Mouse (Mus musculus) G1E (cell line): Measurements from ENCODE around the gene Fgd5. TPM values are rescaled to one million over a fixed set of nuclear protein-coding genes. Genes with fewer than 3 reads are reported as not detected.

Experiments
- ATAC-seq: 2 replicates; pipeline ENCODE4 v1.8.0; 2016; ENCODE audit warnings: mild to moderate bottlenecking; ENCODE audit not compliant: insufficient number of reproducible peaks, poor library complexity, low FRiP score, severe bottlenecking; ENCODE audit errors: extremely low read depth
- DNase-seq: peaks from one replicate; pipeline ENCODE4 v3.0.0; 2012; ENCODE audit warnings: low spot score
- H3K27me3 ChIP-seq: 2 replicates; pipeline ENCODE4 v1.6.1; 2012; ENCODE audit warnings: mild to moderate bottlenecking, low read length, inconsistent platforms; ENCODE audit not compliant: insufficient read depth
- H3K36me3 ChIP-seq: replicated peaks from 2 replicates; pipeline ENCODE3; 2012; ENCODE audit warnings: mild to moderate bottlenecking, inconsistent platforms
- H3K4me1 ChIP-seq: 2 replicates; pipeline ENCODE4 v1.6.1; 2012; ENCODE audit warnings: low read depth, low read length, inconsistent platforms, mixed read lengths; ENCODE audit not compliant: insufficient read depth
- H3K4me3 ChIP-seq: 2 replicates; pipeline ENCODE4 v1.5.1; 2012; ENCODE audit warnings: low read depth, mild to moderate bottlenecking, inconsistent platforms, low read length, moderate library complexity, mixed read lengths
- H3K9me3 ChIP-seq: replicated peaks from 2 replicates; pipeline ENCODE4 v1.6.1; 2012; ENCODE audit warnings: inconsistent platforms
- CTCF ChIP-seq: IDR thresholded peaks from 2 replicates; pipeline ENCODE4 v1.5.1; 2012; ENCODE audit warnings: low read depth, low read length, inconsistent platforms, mixed read lengths
- GATA1 ChIP-seq: IDR thresholded peaks from 2 replicates; pipeline ENCODE4 v1.6.1; 2012; ENCODE audit warnings: borderline replicate concordance, low read length, inconsistent platforms, mixed read lengths
- GATA2 ChIP-seq: IDR thresholded peaks from 2 replicates; pipeline ENCODE4 v1.6.1; 2012; ENCODE audit warnings: low read depth, low read length, inconsistent platforms, borderline replicate concordance
- POLR2AphosphoS5 ChIP-seq: IDR thresholded peaks from 2 replicates; pipeline ENCODE4 v1.6.1; 2012; ENCODE audit warnings: low read depth, low read length, inconsistent platforms; ENCODE audit not compliant: insufficient replicate concordance
- TAL1 ChIP-seq: conservative IDR thresholded peaks from 2 replicates; pipeline ENCODE4 v1.6.1; 2012; ENCODE audit warnings: low read depth, low read length, inconsistent platforms, mixed read lengths
- polyA plus RNA-seq: library from polyadenylated mRNA; stranded (reverse); fragments of >175 nt; gene quantifications from 2 replicates; pipeline ENCODE4 v1.2.3, GENCODE M21; 2012
- total RNA-seq, 2 experiments: library from RNA; stranded (forward) in 1 of 2; stranded (reverse) in 1 of 2; fragments of 200-1000 nt in 1 of 2; fragments of >200 nt in 1 of 2; fragmentation: Nextera tagmentation in 1 of 2; gene quantifications; 2 replicates each; pipeline ENCODE4 v1.2.3; 2014 to 2017

Fgd5 gene
- total and polyA plus RNA-seq, 3 experiments: 0.01 to 0.68 (median 0.05) TPM

- peaks cover 4% of the 10 kb centered on the region; the same call in 1 of the 2 replicates for H3K27me3 ChIP-seq
- TF ChIP-seq TAL1 (no peak), GATA2 (no peak), POLR2AphosphoS5 (no peak), CTCF (no peak), GATA1 (no peak)
- no peaks in the 10 kb centered on the region for H3K9me3 ChIP-seq
- DNase-seq: no peak
- ATAC-seq: no peak
- peaks cover 25% of the 10 kb centered on the region for H3K4me1 ChIP-seq
- no peak overlapping the region for H3K4me3 ChIP-seq
- peaks cover 6% of the 10 kb centered on the region for H3K36me3 ChIP-seq
These were observed 111.3 kb downstream of the Fgd5 start for GRCm38 (mm10) chr6:92089982-92090381.

- H3K9me3 ChIP-seq: no peaks in the 10 kb centered on the region
- H3K27me3 ChIP-seq: peaks cover 1% of the 10 kb centered on the region; the same call in 1 of the 2 replicates
- peaks cover 30% of the 10 kb centered on the region for H3K4me1 ChIP-seq
- TF ChIP-seq GATA2 (no peak), GATA1 (no peak), TAL1 (no peak), POLR2AphosphoS5 (no peak), CTCF (no peak)
- peaks cover 8% of the 10 kb centered on the region for H3K36me3 ChIP-seq
- DNase-seq: no peak
- no peak for ATAC-seq
- H3K4me3 ChIP-seq: peak overlapping the region; percentile 91
These were observed 111.8 kb downstream of the Fgd5 start for GRCm38 (mm10) chr6:92090497-92090896.

- Histone ChIP-seq H3K27me3 (no peaks in the 10 kb centered on the region), H3K36me3 (peaks cover 8% of the 10 kb centered on the region), H3K9me3 (no peaks in the 10 kb centered on the region), H3K4me3 (peak within 1 kb of the TSS; percentile 91), H3K4me1 (peaks cover 35% of the 10 kb centered on the region)
- DNase-seq (peak; percentile 78), ATAC-seq (no peak)
- TF ChIP-seq GATA2 (no peak), TAL1 (no peak), CTCF (no peak), GATA1 (no peak), POLR2AphosphoS5 (no peak)
These were observed 112.5 kb downstream of the Fgd5 start, which contains the start of gene Nr2c2 for GRCm38 (mm10) chr6:92091130-92091591. TSS of gene Nr2c2 (plus strand) at chr6:92091390.

GRCm38 (mm10) chr6:92091767-92092489 lies 113.2 kb downstream of the Fgd5 start:
- H3K27me3 ChIP-seq: no peaks in the 10 kb centered on the region
- no peak for TF ChIP-seq GATA2
- no peak for TF ChIP-seq CTCF
- TF ChIP-seq GATA1: no peak
- TF ChIP-seq TAL1: no peak
- no peak for TF ChIP-seq POLR2AphosphoS5
- peak overlapping the region; percentile 91 for H3K4me3 ChIP-seq
- H3K4me1 ChIP-seq: peaks cover 36% of the 10 kb centered on the region
- DNase-seq (peak; percentile 92), ATAC-seq (peak; percentile 99)
- H3K36me3 ChIP-seq: peaks cover 8% of the 10 kb centered on the region
- no peaks in the 10 kb centered on the region for H3K9me3 ChIP-seq

GRCm38 (mm10) chr6:92092737-92093136 lies 114.1 kb downstream of the Fgd5 start:
- no peaks in the 10 kb centered on the region for H3K27me3 ChIP-seq
- no peaks in the 10 kb centered on the region for H3K9me3 ChIP-seq
- no peak for DNase-seq
- peak overlapping the region; percentile 91 for H3K4me3 ChIP-seq
- peaks cover 37% of the 10 kb centered on the region for H3K4me1 ChIP-seq
- TF ChIP-seq GATA1 (no peak), POLR2AphosphoS5 (no peak), TAL1 (no peak), CTCF (no peak), GATA2 (no peak)
- no peak for ATAC-seq
- H3K36me3 ChIP-seq: peaks cover 8% of the 10 kb centered on the region

GRCm38 (mm10) chr6:92093869-92094268 lies 115.2 kb downstream of the Fgd5 start:
- no peaks in the 10 kb centered on the region for H3K9me3 ChIP-seq
- peaks cover 8% of the 10 kb centered on the region for H3K36me3 ChIP-seq
- DNase-seq (no peak), ATAC-seq (no peak)
- H3K27me3 ChIP-seq: no peaks in the 10 kb centered on the region
- H3K4me3 ChIP-seq: no peak overlapping the region
- TF ChIP-seq GATA1: no peak
- no peak for TF ChIP-seq TAL1
- TF ChIP-seq CTCF: no peak
- TF ChIP-seq POLR2AphosphoS5: no peak
- TF ChIP-seq GATA2: no peak
- H3K4me1 ChIP-seq: peaks cover 40% of the 10 kb centered on the region
